Mouse (Mus musculus): ENCODE results near the gene Slc4a8. TPM values are rescaled to one million over a fixed set of nuclear protein-coding genes. Genes with fewer than 3 reads are reported as not detected.

The Slc4a8 gene
- polyA plus RNA-seq, 1 experiment: 1.2 TPM

- H3K27ac ChIP-seq (ENCODE audit: insufficient read depth, low read length): no peak overlapping the region
- H3K4me1 ChIP-seq (ENCODE audit: control insufficient read depth, insufficient read depth, low read length): no peaks in the 10 kb centered on the region
- no peak overlapping the region for H3K4me3 ChIP-seq (ENCODE audit: insufficient read depth, low read length)
- no peak for TF ChIP-seq CTCF (IDR thresholded peaks at IDR 0.05; ENCODE audit: borderline replicate concordance, insufficient read depth, low read length)
- TF ChIP-seq POLR2A (IDR thresholded peaks at IDR 0.05; ENCODE audit: low read depth, low read length): no peak
Observed at GRCm38 (mm10) chr15:100754041-100754440, 7.5 kb upstream of the Slc4a8 start.

- H3K27ac ChIP-seq (ENCODE audit: insufficient read depth, low read length): no peak overlapping the region
- H3K4me1 ChIP-seq (ENCODE audit: control insufficient read depth, insufficient read depth, low read length): no peaks in the 10 kb centered on the region
- H3K4me3 ChIP-seq (ENCODE audit: insufficient read depth, low read length): no peak overlapping the region
- TF ChIP-seq POLR2A (IDR thresholded peaks at IDR 0.05; ENCODE audit: low read depth, low read length): no peak
- TF ChIP-seq CTCF (IDR thresholded peaks at IDR 0.05; ENCODE audit: borderline replicate concordance, insufficient read depth, low read length): peak; percentile 67; the same call in 1 of the 2 replicates
Observed at GRCm38 (mm10) chr15:100754805-100755497, 6.6 kb upstream of the Slc4a8 start.

GRCm38 (mm10) chr15:100755498-100755859 lies 6.1 kb upstream of the Slc4a8 start:
- no peak overlapping the region for H3K4me3 ChIP-seq (ENCODE audit: insufficient read depth, low read length)
- no peak for TF ChIP-seq POLR2A (IDR thresholded peaks at IDR 0.05; ENCODE audit: low read depth, low read length)
- H3K27ac ChIP-seq (ENCODE audit: insufficient read depth, low read length): no peak overlapping the region
- no peaks in the 10 kb centered on the region for H3K4me1 ChIP-seq (ENCODE audit: control insufficient read depth, insufficient read depth, low read length)

- no peak overlapping the region for H3K27ac ChIP-seq (ENCODE audit: insufficient read depth, low read length)
- no peak for TF ChIP-seq CTCF (IDR thresholded peaks at IDR 0.05; ENCODE audit: borderline replicate concordance, insufficient read depth, low read length)
- TF ChIP-seq POLR2A (IDR thresholded peaks at IDR 0.05; ENCODE audit: low read depth, low read length): no peak
- H3K4me3 ChIP-seq (ENCODE audit: insufficient read depth, low read length): no peak overlapping the region
- no peaks in the 10 kb centered on the region for H3K4me1 ChIP-seq (ENCODE audit: control insufficient read depth, insufficient read depth, low read length)
Observed at GRCm38 (mm10) chr15:100755881-100756624, 5.5 kb upstream of the Slc4a8 start.

- Histone ChIP-seq H3K4me1 (ENCODE audit: control insufficient read depth, insufficient read depth, low read length) (no peaks in the 10 kb centered on the region), H3K27ac (ENCODE audit: insufficient read depth, low read length) (no peak overlapping the region), H3K4me3 (ENCODE audit: insufficient read depth, low read length) (no peak overlapping the region)
- TF ChIP-seq POLR2A (IDR thresholded peaks at IDR 0.05; ENCODE audit: low read depth, low read length) (no peak), CTCF (IDR thresholded peaks at IDR 0.05; ENCODE audit: borderline replicate concordance, insufficient read depth, low read length) (peak; percentile 76; the same call in 1 of the 2 replicates)
Observed at GRCm38 (mm10) chr15:100757527-100757978, 4.0 kb upstream of the Slc4a8 start.

GRCm38 (mm10) chr15:100759286-100759685 lies 2.3 kb upstream of the Slc4a8 start:
- no peaks in the 10 kb centered on the region for H3K4me1 ChIP-seq (ENCODE audit: control insufficient read depth, insufficient read depth, low read length)
- no peak overlapping the region for H3K4me3 ChIP-seq (ENCODE audit: insufficient read depth, low read length)
- TF ChIP-seq CTCF (IDR thresholded peaks at IDR 0.05; ENCODE audit: borderline replicate concordance, insufficient read depth, low read length): no peak
- no peak overlapping the region for H3K27ac ChIP-seq (ENCODE audit: insufficient read depth, low read length)

GRCm38 (mm10) chr15:100761036-100761418 lies 520 bp upstream of the Slc4a8 start:
- Histone ChIP-seq H3K4me1 (ENCODE audit: control insufficient read depth, insufficient read depth, low read length) (no peaks in the 10 kb centered on the region), H3K27ac (ENCODE audit: insufficient read depth, low read length) (no peak overlapping the region), H3K4me3 (ENCODE audit: insufficient read depth, low read length) (peak overlapping the region; percentile 64)
- TF ChIP-seq POLR2A (IDR thresholded peaks at IDR 0.05; ENCODE audit: low read depth, low read length) (no peak), CTCF (IDR thresholded peaks at IDR 0.05; ENCODE audit: borderline replicate concordance, insufficient read depth, low read length) (no peak)

GRCm38 (mm10) chr15:100762649-100763048 lies 1.1 kb downstream of the Slc4a8 start:
- Histone ChIP-seq H3K4me3 (ENCODE audit: insufficient read depth, low read length) (no peak overlapping the region), H3K27ac (ENCODE audit: insufficient read depth, low read length) (no peak overlapping the region), H3K4me1 (ENCODE audit: control insufficient read depth, insufficient read depth, low read length) (no peaks in the 10 kb centered on the region)
- TF ChIP-seq POLR2A (IDR thresholded peaks at IDR 0.05; ENCODE audit: low read depth, low read length): no peak
- TF ChIP-seq CTCF (IDR thresholded peaks at IDR 0.05; ENCODE audit: borderline replicate concordance, insufficient read depth, low read length): no peak

GRCm38 (mm10) chr15:100764163-100764951 lies 2.8 kb downstream of the Slc4a8 start:
- Histone ChIP-seq H3K27ac (ENCODE audit: insufficient read depth, low read length) (no peak overlapping the region), H3K4me1 (ENCODE audit: control insufficient read depth, insufficient read depth, low read length) (no peaks in the 10 kb centered on the region), H3K4me3 (ENCODE audit: insufficient read depth, low read length) (no peak overlapping the region)
- TF ChIP-seq POLR2A (IDR thresholded peaks at IDR 0.05; ENCODE audit: low read depth, low read length) (no peak), CTCF (IDR thresholded peaks at IDR 0.05; ENCODE audit: borderline replicate concordance, insufficient read depth, low read length) (no peak)

All from embryonic fibroblast, embryonic 13.5 days (primary cell).